Mouse (Mus musculus): Measurements from ENCODE around the gene Nmnat1. TPM values are rescaled to one million over a fixed set of nuclear protein-coding genes. Genes with fewer than 3 reads are reported as not detected.

Gene Nmnat1
- polyA plus RNA-seq (2015; fragmentation: Nextera tagmentation; extraction: Ambion mirVana): 9.1 and 11.6 TPM in 2 replicates

GRCm38 (mm10) chr4:149485053-149485824 lies at the start of gene Nmnat1, which contains the start of gene Lzic:
TSS of gene Nmnat1 (minus strand) at chr4:149485202.
TSS of gene Lzic (plus strand) at chr4:149485229.

GRCm38 (mm10) chr4:149517868-149518340 lies 32.9 kb upstream of the Nmnat1 start, which contains the start of gene Ctnnbip1:
TSS of gene Ctnnbip1 (plus strand) at chr4:149518236.

GRCm38 (mm10) chr4:149477078-149477477 lies 7.9 kb downstream of the Nmnat1 start, which contains the start of gene Tmem274:
TSS of gene Tmem274 (plus strand) at chr4:149477378.

GRCm38 (mm10) chr4:149454879-149455278 lies 30.1 kb downstream of the Nmnat1 start, which contains the start of gene Rbp7:
TSS of gene Rbp7 (minus strand) at chr4:149454978.

GRCm38 (mm10) chr4:149426325-149427199 lies 58.4 kb downstream of the Nmnat1 start, which contains the start of gene Ube4b:
TSS of gene Ube4b (minus strand) at chr4:149426749.

Other genes with a start within 250 kb of the Nmnat1 start
- 40.8 and 46.9 TPM in 2 replicates for gene Kif1b, start 177.5 kb downstream of the Nmnat1 start, polyA plus RNA-seq (2015; fragmentation: Nextera tagmentation; extraction: Ambion mirVana)
- gene Ube4b, start 58.5 kb downstream of the Nmnat1 start, polyA plus RNA-seq (2015; fragmentation: Nextera tagmentation; extraction: Ambion mirVana): 28.2 and 38.5 TPM in 2 replicates
- 8.3 and 9.6 TPM in 2 replicates for gene Rbp7, start 30.2 kb downstream of the Nmnat1 start, polyA plus RNA-seq (2015; fragmentation: Nextera tagmentation; extraction: Ambion mirVana)
- gene Tmem274, start 7.8 kb downstream of the Nmnat1 start, polyA plus RNA-seq (2015; fragmentation: Nextera tagmentation; extraction: Ambion mirVana): not detected in 2 replicates
- gene Lzic, start within 50 bp of the Nmnat1 start, polyA plus RNA-seq (2015; fragmentation: Nextera tagmentation; extraction: Ambion mirVana): 24.6 and 26.5 TPM in 2 replicates
- 46.2 and 58.9 TPM in 2 replicates for gene Ctnnbip1, start 33.0 kb upstream of the Nmnat1 start, polyA plus RNA-seq (2015; fragmentation: Nextera tagmentation; extraction: Ambion mirVana)
- gene Clstn1, start 101.3 kb upstream of the Nmnat1 start, polyA plus RNA-seq (2015; fragmentation: Nextera tagmentation; extraction: Ambion mirVana): 37.9 and 54.7 TPM in 2 replicates
- 4.1 and 7.7 TPM in 2 replicates for gene Pik3cd, start 217.4 kb upstream of the Nmnat1 start, polyA plus RNA-seq (2015; fragmentation: Nextera tagmentation; extraction: Ambion mirVana)